Mouse (Mus musculus): ENCODE results near the gene Kcnip3. TPM values are rescaled to one million over a fixed set of nuclear protein-coding genes. Genes with fewer than 3 reads are reported as not detected.
A peak's percentile ranks its signal among the peaks of the same experiment; 100 is the strongest.

Kcnip3 gene
- total RNA-seq, 2 experiments from 2014 or later, result 0.28 to 0.31 TPM

DNA sequence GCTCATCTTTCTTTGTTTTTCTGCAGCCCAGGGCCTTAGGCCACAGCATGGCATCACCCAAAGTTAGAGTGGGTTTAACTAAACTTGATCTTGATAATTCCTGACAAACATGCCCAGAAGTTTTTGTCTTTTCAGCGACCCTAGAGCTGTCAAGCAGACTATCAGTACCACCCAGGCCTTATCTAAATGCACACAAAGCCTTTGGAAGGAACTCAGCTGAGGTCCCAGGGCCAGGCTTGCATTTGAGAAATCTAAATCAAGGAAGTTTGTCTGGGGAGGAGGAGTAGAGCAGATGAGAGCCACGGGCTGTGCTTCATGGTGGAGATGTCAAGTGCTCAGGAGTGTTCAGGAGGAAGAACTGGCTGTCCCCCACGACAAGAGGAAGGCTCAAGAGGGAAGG, 75.0 kb downstream of the Kcnip3 start:
- no peak overlapping the region for H3K4me3 ChIP-seq
- TF ChIP-seq CTCF (IDR thresholded peaks at IDR 0.05), result no peak
- no peak for DNase-seq
- H3K27ac ChIP-seq, result no peak overlapping the region
- intact Hi-C loops (cut with DNase I), result no loop called here

DNA sequence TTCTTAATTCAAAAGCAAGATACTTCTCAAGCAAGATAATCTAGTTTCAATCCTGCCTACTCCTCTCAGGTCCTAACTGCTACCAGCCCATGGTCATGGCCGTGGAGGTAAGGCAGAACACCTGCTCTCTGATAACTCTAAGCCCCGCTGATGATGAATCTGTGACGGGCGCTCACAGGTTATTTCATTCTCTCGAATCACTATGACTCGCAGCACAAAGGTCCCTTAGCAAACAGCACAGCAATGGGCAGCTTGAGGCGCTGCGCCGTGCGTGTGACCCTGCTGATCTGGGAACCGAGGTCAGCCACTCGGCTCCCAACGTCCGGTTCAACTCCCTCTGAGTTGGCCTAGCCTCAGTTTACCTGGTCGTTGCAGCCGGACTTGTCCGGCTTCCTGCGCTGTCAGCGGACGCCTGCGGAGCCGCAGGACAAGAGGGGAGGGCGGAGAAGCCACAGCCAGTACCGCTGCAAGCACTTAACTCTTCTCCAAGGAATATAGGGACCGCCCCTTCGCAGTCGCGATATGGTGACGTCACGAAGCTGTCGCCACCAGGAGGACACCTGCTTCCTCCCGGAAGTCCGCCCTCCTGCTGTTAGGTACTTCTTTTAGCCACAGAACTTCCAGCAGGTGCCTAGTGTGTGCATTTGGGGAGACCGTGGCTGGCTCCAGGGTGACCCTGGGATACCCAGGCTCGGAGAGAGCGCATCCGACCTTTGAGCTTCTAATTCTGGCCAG, 77.7 kb downstream of the Kcnip3 start, which contains the start of gene Fahd2a:
TSS of gene Fahd2a (minus strand) at position 511 of the 735 bp plus-strand sequence.
- intact Hi-C loops (cut with DNase I), result no loop called here
- DNase-seq, result peak; percentile 90
- Histone ChIP-seq H3K4me3 (peak within 1 kb of the TSS; percentile 78), H3K27ac (peak within 1 kb of the TSS; percentile 85)
- TF ChIP-seq CTCF (IDR thresholded peaks at IDR 0.05), result no peak

DNA sequence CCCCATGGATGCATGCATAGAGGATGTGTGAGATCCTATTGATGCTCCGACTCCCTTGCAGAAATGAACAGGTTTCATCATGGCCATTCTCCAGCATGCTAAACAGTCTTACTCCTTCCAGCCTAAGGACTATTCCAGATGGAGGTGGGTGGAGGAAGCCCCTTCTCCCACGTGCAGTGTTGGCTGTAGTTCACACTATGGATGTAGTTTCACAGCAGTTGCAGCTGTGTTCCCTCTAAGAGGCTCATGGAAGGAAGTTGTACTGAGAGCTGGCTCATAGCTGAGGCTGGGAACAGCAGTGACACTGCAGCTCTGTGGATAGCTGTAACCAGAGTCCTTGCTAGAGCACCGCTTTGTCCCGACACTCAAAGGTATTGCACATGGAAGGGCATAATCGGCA, 84.2 kb downstream of the Kcnip3 start:
- H3K4me3 ChIP-seq, result no peak overlapping the region
- no peak overlapping the region for H3K27ac ChIP-seq
- intact Hi-C loops (cut with DNase I), result no loop called here
- DNase-seq, result no peak
- no peak for TF ChIP-seq CTCF (IDR thresholded peaks at IDR 0.05)

DNA sequence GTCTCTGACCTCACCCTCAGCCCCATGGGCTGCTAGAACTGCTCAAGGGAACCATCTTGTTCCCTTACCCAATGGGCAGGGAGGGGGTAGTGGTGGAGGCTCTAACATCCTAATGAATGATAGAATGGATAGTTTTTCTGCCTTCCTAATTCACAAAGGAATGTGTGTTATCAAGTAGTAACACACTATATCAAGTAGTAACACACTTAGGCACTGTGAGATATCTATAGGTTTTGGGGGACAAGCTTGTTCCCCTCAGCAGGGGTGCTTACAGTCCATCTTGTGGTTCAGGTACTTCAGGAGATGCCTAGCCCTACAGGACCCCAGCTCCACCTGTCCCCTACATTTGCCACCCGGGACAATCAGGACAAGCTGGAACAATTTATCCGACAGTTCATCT, 86.3 kb downstream of the Kcnip3 start:
- intact Hi-C loops (cut with DNase I), result no loop called here
- no peak for TF ChIP-seq CTCF (IDR thresholded peaks at IDR 0.05)
- no peak for DNase-seq
- Histone ChIP-seq H3K4me3 (no peak overlapping the region), H3K27ac (no peak overlapping the region)

DNA sequence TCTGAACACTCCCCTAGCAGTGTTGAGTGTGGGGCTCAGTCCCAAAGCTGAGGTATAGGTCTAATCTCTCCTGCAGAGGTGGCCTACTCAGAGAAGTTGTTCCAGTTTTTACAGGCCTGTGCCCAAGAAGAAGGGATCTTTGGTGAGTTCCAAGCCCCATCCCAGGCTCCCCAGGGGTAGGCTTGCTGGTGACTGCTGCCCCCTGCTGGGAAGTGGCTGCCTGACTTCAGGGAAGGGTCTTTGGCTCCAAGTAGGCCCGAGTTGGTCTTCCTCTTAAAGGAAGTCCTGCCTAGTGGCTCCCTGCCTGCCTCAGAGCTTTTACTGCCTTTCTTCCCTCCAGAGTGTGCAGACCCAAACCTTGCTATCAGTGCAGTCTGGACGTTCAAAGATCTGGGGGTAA, 86.8 kb downstream of the Kcnip3 start:
- intact Hi-C loops (cut with DNase I), result no loop called here
- H3K27ac ChIP-seq, result no peak overlapping the region
- peak; percentile 28 for DNase-seq
- TF ChIP-seq CTCF (IDR thresholded peaks at IDR 0.05), result peak; percentile 63
- no peak overlapping the region for H3K4me3 ChIP-seq

DNA sequence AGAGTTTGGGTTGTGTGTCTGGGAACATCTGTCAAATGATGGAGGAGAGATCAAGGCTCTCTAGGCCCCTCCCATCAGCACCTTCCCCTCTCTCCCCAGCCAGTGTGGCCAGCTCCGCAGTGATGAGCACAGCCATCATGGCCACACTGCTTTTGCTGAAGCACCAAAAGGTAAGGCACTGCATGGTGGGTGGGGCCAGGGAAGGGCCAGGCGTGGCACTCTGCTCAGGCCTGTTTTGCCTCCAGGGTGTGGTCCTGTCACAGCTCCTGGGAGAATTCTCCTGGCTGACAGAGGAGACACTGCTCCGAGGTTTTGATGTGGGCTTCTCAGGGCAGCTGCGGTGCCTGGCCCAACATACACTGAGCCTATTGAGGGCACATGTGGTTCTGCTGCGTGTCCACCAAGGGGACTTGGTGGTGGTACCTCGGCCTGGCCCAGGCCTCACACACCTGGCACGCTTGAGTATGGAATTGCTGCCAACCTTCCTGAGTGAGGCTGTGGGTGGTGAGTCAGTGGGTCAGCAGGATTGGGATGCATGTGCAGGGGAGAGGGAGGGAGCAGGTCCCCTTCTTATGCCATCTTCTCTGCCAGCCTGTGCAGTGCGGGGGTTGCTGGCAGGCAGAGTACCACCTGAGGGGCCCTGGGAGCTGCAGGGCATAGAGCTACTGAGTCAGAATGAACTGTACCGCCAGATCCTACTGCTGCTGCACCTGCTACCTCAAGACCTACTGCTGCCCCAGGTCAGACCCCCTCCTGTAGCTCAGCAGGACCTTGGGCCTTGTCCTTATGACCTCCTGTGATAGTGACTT, 88.2 kb downstream of the Kcnip3 start:
- TF ChIP-seq CTCF (IDR thresholded peaks at IDR 0.05), result no peak
- no peak for DNase-seq
- intact Hi-C loops (cut with DNase I), result no loop called here
- H3K27ac ChIP-seq, result no peak overlapping the region
- no peak overlapping the region for H3K4me3 ChIP-seq

DNA sequence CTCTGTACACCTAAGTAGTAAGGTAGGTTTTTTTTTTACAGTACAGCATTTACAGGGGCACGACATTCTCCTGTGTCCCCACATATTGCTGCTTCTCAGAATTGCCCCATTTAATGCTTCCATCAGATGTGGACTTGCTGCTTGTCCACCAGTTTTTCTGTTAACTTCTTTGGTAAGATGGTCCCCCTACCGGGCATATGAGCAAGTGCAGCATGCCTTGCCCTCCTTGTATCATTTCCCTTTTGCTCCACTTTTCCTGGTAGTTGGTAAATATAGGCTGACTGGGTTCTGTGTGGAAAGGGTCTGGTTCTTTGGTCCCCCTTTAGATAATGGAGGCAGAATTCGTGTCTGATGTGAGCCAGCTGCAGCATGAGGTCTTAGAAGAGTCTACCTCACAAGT, 91.7 kb downstream of the Kcnip3 start:
- H3K4me3 ChIP-seq, result no peak overlapping the region
- no peak overlapping the region for H3K27ac ChIP-seq
- intact Hi-C loops (cut with DNase I), result loop anchor here (2.0 kb wide), 1 partner anchor 67 kb away; the partner anchor contains the start of gene Adra2b
- DNase-seq, result peak; percentile 37
- peak; percentile 77 for TF ChIP-seq CTCF (IDR thresholded peaks at IDR 0.05)

DNA sequence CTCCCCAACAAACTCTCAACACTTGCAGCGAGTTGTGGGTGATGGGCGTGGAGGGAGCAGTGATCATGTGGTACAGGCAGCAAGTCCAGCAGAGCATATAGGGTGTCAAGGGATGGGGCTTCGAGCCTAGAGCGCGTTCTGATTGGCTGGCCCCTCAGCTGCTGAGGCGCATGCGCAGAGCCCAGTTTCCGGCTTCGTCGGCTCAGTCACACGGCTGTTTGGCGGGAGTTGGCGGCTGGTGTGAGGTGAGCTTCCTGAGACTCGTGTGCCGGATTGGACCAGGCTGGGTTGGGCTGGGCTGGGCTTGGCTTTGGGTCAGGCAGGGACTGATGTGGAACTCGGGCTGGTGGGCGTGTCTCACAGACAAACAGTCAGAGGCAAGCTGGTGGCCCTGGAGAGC, 96.9 kb downstream of the Kcnip3 start, which contains the start of gene Gpat2:
TSS of gene Gpat2 (plus strand) at position 223 of the 400 bp plus-strand sequence.
- intact Hi-C loops (cut with DNase I), result no loop called here
- TF ChIP-seq CTCF (IDR thresholded peaks at IDR 0.05), result no peak
- Histone ChIP-seq H3K4me3 (no peak within 1 kb of the TSS), H3K27ac (no peak within 1 kb of the TSS)
- DNase-seq, result no peak

DNA sequence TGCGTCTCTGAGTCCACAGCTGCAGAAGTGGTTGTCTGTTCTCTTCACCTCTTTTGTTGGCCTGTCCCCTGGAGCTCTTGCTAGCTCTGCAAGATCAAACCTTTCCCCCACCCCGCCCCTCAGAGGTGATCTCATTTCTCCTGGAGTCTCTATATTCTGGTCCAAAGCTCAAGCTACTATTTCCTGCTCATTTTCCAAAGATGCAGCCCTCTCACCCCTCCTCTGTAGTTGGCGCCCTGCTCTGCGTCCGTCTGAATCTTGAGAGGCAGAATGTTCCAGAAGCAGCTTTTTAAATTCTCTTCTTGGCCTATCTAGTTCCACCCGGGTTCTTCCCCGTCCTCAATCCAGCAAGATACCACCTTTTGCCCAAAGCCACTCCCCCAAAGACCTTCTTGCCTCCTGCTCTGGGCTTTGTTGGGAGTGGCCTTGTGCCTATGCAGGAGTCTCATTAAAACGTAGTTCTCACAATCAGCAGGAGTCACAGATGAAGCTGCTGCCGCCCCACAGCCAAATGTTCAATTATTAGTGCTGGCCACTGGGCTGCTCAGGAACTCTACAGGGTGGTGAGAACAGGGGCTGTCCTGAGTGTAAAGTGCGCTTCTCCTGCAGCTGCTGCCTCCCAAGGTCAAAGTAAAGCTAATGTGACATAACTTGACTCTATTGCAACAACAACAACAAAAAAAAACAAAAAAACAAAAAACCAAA, 103.5 kb downstream of the Kcnip3 start:
- no peak for TF ChIP-seq CTCF (IDR thresholded peaks at IDR 0.05)
- Histone ChIP-seq H3K27ac (no peak overlapping the region), H3K4me3 (no peak overlapping the region)
- intact Hi-C loops (cut with DNase I), result no loop called here
- no peak for DNase-seq

DNA sequence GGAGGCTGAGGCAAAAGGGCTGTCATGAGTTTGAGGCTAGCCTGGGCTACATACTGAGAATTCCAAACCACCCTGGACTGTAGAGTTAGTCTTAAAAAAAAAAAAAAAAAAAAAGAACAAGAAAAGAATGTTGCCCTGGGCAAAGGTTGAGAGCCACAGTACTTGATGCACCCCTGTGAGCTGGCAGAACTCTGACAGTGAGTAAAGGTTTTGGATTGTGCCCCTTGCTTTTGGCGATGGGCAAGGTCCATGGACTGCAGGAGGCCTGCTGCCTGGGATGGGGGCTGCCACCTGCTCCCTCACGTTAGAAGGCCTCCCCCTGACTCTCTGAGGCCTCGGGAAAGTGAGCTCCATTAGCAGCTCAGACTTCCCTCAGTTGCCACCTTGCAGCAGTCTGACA, 105.2 kb downstream of the Kcnip3 start:
- intact Hi-C loops (cut with DNase I), result no loop called here
- DNase-seq, result no peak

DNA sequence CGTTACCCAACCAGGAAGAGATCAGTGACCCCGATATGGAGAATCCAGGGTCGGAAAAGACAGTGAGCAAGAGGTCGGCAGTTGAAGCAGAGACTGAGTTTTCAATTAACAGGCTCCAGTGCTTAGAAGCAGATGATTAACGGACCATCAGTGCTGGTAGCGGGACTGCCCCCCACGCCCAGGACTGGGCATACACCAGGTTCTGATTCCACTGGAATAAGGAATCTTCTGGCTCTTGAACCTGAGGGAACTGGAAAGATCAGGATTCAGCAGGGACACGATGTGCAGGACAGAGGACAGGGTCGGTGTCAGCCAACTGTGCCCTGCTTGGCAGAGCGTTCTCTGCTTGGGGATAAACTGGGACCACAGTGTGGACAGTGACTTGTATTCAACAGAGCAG, 106.1 kb downstream of the Kcnip3 start:
- intact Hi-C loops (cut with DNase I), result no loop called here
- no peak for TF ChIP-seq CTCF (IDR thresholded peaks at IDR 0.05)
- no peak for DNase-seq
- no peak overlapping the region for H3K4me3 ChIP-seq
- no peak overlapping the region for H3K27ac ChIP-seq

More for the DNA sequence above, 105.2 kb downstream of the Kcnip3 start:
- H3K4me3 ChIP-seq, result no peak overlapping the region
- no peak for TF ChIP-seq CTCF (IDR thresholded peaks at IDR 0.05)
- H3K27ac ChIP-seq, result no peak overlapping the region

DNA sequence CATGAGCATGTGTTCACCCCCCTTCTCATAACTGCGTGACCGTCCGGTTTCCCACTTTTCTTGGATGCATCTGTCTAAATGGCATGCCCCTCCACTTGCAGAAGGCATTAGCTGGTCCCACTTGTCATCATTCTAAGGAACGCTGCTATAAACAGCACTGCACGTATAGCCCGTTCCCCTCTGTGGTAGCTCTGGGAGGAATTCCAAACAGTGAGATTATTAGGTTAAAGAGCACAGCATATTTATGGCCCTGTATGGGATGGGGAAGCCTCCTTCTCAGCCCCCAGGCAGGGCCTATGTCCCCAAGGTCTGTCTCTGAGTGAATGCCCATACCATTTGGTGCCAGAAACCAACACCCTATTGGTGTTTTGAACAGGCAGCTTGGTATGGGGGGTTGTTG, 110.8 kb downstream of the Kcnip3 start:
- no peak for DNase-seq
- intact Hi-C loops (cut with DNase I), result no loop called here
- no peak overlapping the region for H3K27ac ChIP-seq
- TF ChIP-seq CTCF (IDR thresholded peaks at IDR 0.05), result no peak
- H3K4me3 ChIP-seq, result no peak overlapping the region

Other genes starting within 250 kb of the Kcnip3 start
- 1 to 10 TPM in 1 of 2 experiments, under 1 TPM in 1; 0.59 to 1.2 TPM for gene Dusp2, start 185.9 kb downstream of the Kcnip3 start, total RNA-seq (2021)
- under 1 TPM in 1 of 2 experiments, not detected in 1; 0.25 TPM for gene Astl, start 183.5 kb downstream of the Kcnip3 start, total RNA-seq (2021)
- under 1 TPM; 0.39 to 0.69 TPM for gene Adra2b, start 158.9 kb downstream of the Kcnip3 start, total RNA-seq (2021)
- not detected for gene Gpat2, start 96.9 kb downstream of the Kcnip3 start, total RNA-seq (2021)
- 10 to 100 TPM; 18.8 to 26.9 TPM for gene Fahd2a, start 77.5 kb downstream of the Kcnip3 start, total RNA-seq (2021)
- not detected for gene Prom2, start 19.4 kb upstream of the Kcnip3 start, total RNA-seq (2021)
- gene Zfp661, start 65.0 kb upstream of the Kcnip3 start, total RNA-seq (2021), result 1 to 10 TPM; 2.4 to 2.6 TPM
- gene Mrps5, start 65.1 kb upstream of the Kcnip3 start, total RNA-seq (2021), result 10 to 100 TPM; 74.1 to 96.2 TPM
- 1 to 10 TPM; 1.3 TPM for gene Mal, start 134.6 kb upstream of the Kcnip3 start, total RNA-seq (2021)
- gene Mall, start 207.8 kb upstream of the Kcnip3 start, total RNA-seq (2021), result 1 to 10 TPM; 1.6 to 3.8 TPM